Mouse (Mus musculus) embryonic fibroblast, embryonic 13.5 days (primary cell): ENCODE measurements around the gene Epha7.

Experiments used
- CTCF ChIP-seq: IDR thresholded peaks from 2 replicates; pipeline ENCODE4 v1.5.1; 2011; ENCODE audit warnings: mild to moderate bottlenecking, control low read depth, low read length, moderate library complexity, borderline replicate concordance; ENCODE audit not compliant: insufficient read depth
- POLR2A ChIP-seq: IDR thresholded peaks from 2 replicates; pipeline ENCODE4 v1.6.1; 2011; ENCODE audit warnings: low read depth, mild to moderate bottlenecking, control low read depth, low read length, moderate library complexity

GRCm38 (mm10) chr4:28920645-28921044 is 107.7 kb downstream of the Epha7 start:
- TF ChIP-seq POLR2A (no peak), CTCF (no peak)
